Mouse (Mus musculus) heart, embryonic 16.5 days (tissue): ENCODE measurements around the gene Smyd2. TPM values are rescaled to one million over a fixed set of nuclear protein-coding genes. Genes with fewer than 3 reads are reported as not detected.

ENCODE experiments used
- ATAC-seq: fragments of 200-750 bp; cut with Nextera tagmentation; replicated peaks from 2 replicates; pipeline ENCODE4 v1.8.0; 2017; ENCODE audit warnings: moderate number of reproducible peaks; ENCODE audit not compliant: insufficient read depth, low FRiP score; ENCODE audit errors: extremely low read depth
- H3K27ac ChIP-seq: fragments of 300-500 bp; sonication (generic); 2 replicates; pipeline ENCODE4 v1.5.1; 2014; ENCODE audit warnings: mild to moderate bottlenecking, low read length, control low read depth, moderate library complexity
- H3K27me3 ChIP-seq: fragments of 300-500 bp; sonication (generic); 2 replicates; pipeline ENCODE4 v1.6.1; 2014; ENCODE audit warnings: low read length, mixed read lengths; ENCODE audit not compliant: control insufficient read depth, insufficient read depth
- H3K36me3 ChIP-seq: fragments of 300-500 bp; sonication (generic); 2 replicates; pipeline ENCODE4 v1.6.1; 2014; ENCODE audit not compliant: control insufficient read depth, insufficient read depth
- H3K4me1 ChIP-seq: fragments of 300-500 bp; sonication (generic); 2 replicates; pipeline ENCODE4 v1.6.1; 2014; ENCODE audit warnings: low read length, mixed read lengths; ENCODE audit not compliant: control insufficient read depth, insufficient read depth
- H3K4me2 ChIP-seq: fragments of 300-500 bp; sonication (generic); 2 replicates; pipeline ENCODE4 v1.6.1; 2014; ENCODE audit warnings: low read depth, mild to moderate bottlenecking, control low read depth, low read length
- H3K4me3 ChIP-seq: fragments of 300-500 bp; sonication (generic); 2 replicates; pipeline ENCODE4 v1.5.1; 2014; ENCODE audit warnings: mild to moderate bottlenecking, control low read depth, low read length
- H3K9ac ChIP-seq: fragments of 300-500 bp; sonication (generic); 2 replicates; pipeline ENCODE4 v1.6.1; 2014; ENCODE audit warnings: low read length, control low read depth
- H3K9me3 ChIP-seq: fragments of 300-500 bp; sonication (generic); replicated peaks from 2 replicates; pipeline ENCODE4 v1.6.1; 2016; ENCODE audit warnings: low read length; ENCODE audit not compliant: control insufficient read depth
- WGBS: fragments of 180-500 bp; shearing (Covaris S2); extraction: QIAGEN DNeasy Blood & Tissue Kit; methylation state at CpG from one replicate; pipeline ENCODE4 v1.1.7; 2014; 5-methylcytosine and 5-hydroxymethylcytosine counted together
- polyA plus RNA-seq: library from polyadenylated mRNA; unstranded; fragments of >200 nt; fragmentation: Nextera tagmentation; extraction: Ambion mirVana; gene quantifications from 2 replicates; pipeline ENCODE4 v1.2.1, GENCODE M21; 2015

Gene Smyd2
- polyA plus RNA-seq, 1 experiment from 2014 or later: 244 TPM

DNA sequence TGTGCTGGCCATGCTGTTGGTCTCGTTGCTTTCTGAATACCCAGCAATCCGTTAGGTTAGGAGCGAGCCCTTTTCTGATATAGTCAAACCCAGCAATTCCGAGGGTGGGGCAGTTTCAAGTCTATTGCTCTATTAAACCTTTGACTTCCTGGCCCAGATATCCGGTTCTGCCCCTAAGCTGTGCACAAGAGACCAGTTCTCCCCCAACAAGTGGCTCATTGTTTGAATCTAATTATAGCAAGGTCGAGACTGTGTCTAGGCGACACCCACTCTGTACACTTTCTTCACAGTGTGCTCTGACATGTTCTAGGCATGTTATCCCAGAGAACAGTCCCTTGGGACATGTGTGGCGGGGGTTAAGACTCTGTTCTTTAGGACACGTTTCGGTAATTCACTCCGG is 72.6 kb downstream of the Smyd2 start:
- Histone ChIP-seq H3K9me3 (no peaks in the 10 kb centered on the region), H3K9ac (no peak overlapping the region), H3K36me3 (peaks cover 26% of the 10 kb centered on the region), H3K27ac (no peak overlapping the region), H3K4me3 (no peak overlapping the region), H3K4me1 (peaks cover 7% of the 10 kb centered on the region; the same call in 1 of the 2 replicates), H3K4me2 (no peak overlapping the region), H3K27me3 (no peaks in the 10 kb centered on the region)
- no peak for ATAC-seq
- WGBS: 60% methylated on average over 11 of the region's 11 CpGs

- WGBS: 86% methylated on average over 2 of the region's 2 CpGs
- Histone ChIP-seq H3K9me3 (no peaks in the 10 kb centered on the region), H3K4me1 (peaks cover 7% of the 10 kb centered on the region; the same call in 1 of the 2 replicates), H3K27me3 (no peaks in the 10 kb centered on the region), H3K4me2 (no peak overlapping the region), H3K9ac (no peak overlapping the region), H3K27ac (no peak overlapping the region), H3K36me3 (peaks cover 37% of the 10 kb centered on the region), H3K4me3 (no peak overlapping the region)
- no peak for ATAC-seq
These were observed 75.8 kb downstream of the Smyd2 start for GRCm38 (mm10) chr1:189846319-189846718.

DNA sequence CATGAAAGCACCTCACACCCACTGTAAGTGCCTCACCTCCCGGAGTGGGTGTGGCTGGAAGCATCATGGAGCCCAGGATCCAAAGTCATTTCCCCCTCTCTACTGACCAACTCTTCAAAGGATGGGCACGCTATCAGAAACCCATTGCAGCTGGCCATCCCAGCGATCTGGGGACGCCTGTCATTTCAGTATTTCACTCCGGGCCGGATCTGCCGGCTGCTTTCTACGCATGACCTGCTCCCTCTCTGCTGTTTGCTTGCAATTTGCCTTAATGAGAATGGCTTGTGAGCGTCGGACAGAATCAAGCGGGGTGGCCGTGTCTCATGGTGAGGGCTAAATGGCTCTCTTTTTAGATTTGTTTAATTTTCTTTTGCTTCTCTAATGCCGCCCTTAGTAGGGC is 88.0 kb downstream of the Smyd2 start:
- Histone ChIP-seq H3K9me3 (no peaks in the 10 kb centered on the region), H3K4me2 (no peak overlapping the region), H3K9ac (no peak overlapping the region), H3K36me3 (no peaks in the 10 kb centered on the region), H3K27me3 (no peaks in the 10 kb centered on the region), H3K4me3 (no peak overlapping the region), H3K4me1 (peaks cover 7% of the 10 kb centered on the region), H3K27ac (no peak overlapping the region)
- 84% methylated on average over 13 of the region's 13 CpGs for WGBS
- ATAC-seq: no peak

- Histone ChIP-seq H3K4me3 (no peak overlapping the region), H3K9me3 (no peaks in the 10 kb centered on the region), H3K36me3 (no peaks in the 10 kb centered on the region), H3K4me1 (peaks cover 7% of the 10 kb centered on the region), H3K4me2 (no peak overlapping the region), H3K9ac (no peak overlapping the region), H3K27me3 (no peaks in the 10 kb centered on the region), H3K27ac (no peak overlapping the region)
- no peak for ATAC-seq
- 79% methylated on average over 7 of the region's 7 CpGs for WGBS
These were observed 88.8 kb downstream of the Smyd2 start for GRCm38 (mm10) chr1:189833351-189833750.

GRCm38 (mm10) chr1:189830797-189831232 is 91.3 kb downstream of the Smyd2 start:
- no peak overlapping the region for H3K4me2 ChIP-seq
- H3K36me3 ChIP-seq: peaks cover 15% of the 10 kb centered on the region
- no peaks in the 10 kb centered on the region for H3K9me3 ChIP-seq
- H3K27ac ChIP-seq: peak overlapping the region; percentile 64; the same call in 1 of the 2 replicates
- WGBS: 21% methylated on average over 12 of the region's 12 CpGs
- H3K4me1 ChIP-seq: peaks cover 7% of the 10 kb centered on the region
- no peak overlapping the region; the same call in 1 of the 2 replicates for H3K9ac ChIP-seq
- no peak overlapping the region for H3K4me3 ChIP-seq
- H3K27me3 ChIP-seq: no peaks in the 10 kb centered on the region
- peak; percentile 84 for ATAC-seq

Other genes starting within 250 kb of the Smyd2 start
- 63.4 and 65.6 TPM in 2 replicates for gene Cenpf, start 234.3 kb downstream of the Smyd2 start, polyA plus RNA-seq
- 8.0 and 9.6 TPM in 2 replicates for gene Ptpn14, start 194.1 kb downstream of the Smyd2 start, polyA plus RNA-seq
- gene Prox1, start 248.4 kb upstream of the Smyd2 start, polyA plus RNA-seq: 16.4 and 17.7 TPM in 2 replicates